Mouse (Mus musculus) heart, embryonic 14.5 days (tissue): ENCODE results near the gene Fcgr4. TPM values are rescaled to one million over a fixed set of nuclear protein-coding genes. Genes with fewer than 3 reads are reported as not detected.

Experiments
- ATAC-seq: fragments of 200-750 bp; cut with Nextera tagmentation; 2 replicates; pipeline ENCODE4 v1.8.0; 2017; ENCODE audit warnings: low read depth, moderate TSS enrichment; ENCODE audit not compliant: insufficient number of reproducible peaks, insufficient read depth, low FRiP score
- H3K27ac ChIP-seq, 2 experiments: fragments of 200-500 bp in 1 of 2; fragments of 300-500 bp in 1 of 2; sonication (generic) in 1 of 2; replicated peaks in 1 of 2; 2 replicates each; pipeline ENCODE4 v1.5.1; 2012 to 2014; ENCODE audit warnings: low read depth in 2 of 2, low read length in 2 of 2, control low read depth in 1 of 2, mild to moderate bottlenecking in 1 of 2, mixed read lengths in 1 of 2; ENCODE audit not compliant: control insufficient read depth in 1 of 2, insufficient read depth in 1 of 2
- H3K27me3 ChIP-seq: fragments of 300-500 bp; sonication (generic); 2 replicates; pipeline ENCODE4 v1.6.1; 2014; ENCODE audit warnings: mild to moderate bottlenecking, low read length, control low read depth; ENCODE audit not compliant: control insufficient read depth, insufficient read depth
- H3K36me3 ChIP-seq: fragments of 300-500 bp; sonication (generic); 2 replicates; pipeline ENCODE4 v1.6.1; 2014; ENCODE audit warnings: mild to moderate bottlenecking, control low read depth, low read length, mixed read lengths; ENCODE audit not compliant: control insufficient read depth, insufficient read depth
- H3K4me1 ChIP-seq, 2 experiments: fragments of 200-500 bp in 1 of 2; fragments of 300-500 bp in 1 of 2; sonication (generic) in 1 of 2; 2 replicates each; pipeline ENCODE4 v1.6.1; 2012 to 2014; ENCODE audit warnings: low read length in 2 of 2, control low read depth in 1 of 2, mixed read lengths in 1 of 2; ENCODE audit not compliant: control insufficient read depth in 2 of 2, insufficient read depth in 2 of 2
- H3K4me2 ChIP-seq: fragments of 300-500 bp; sonication (generic); 2 replicates; pipeline ENCODE4 v1.6.1; 2014; ENCODE audit warnings: mild to moderate bottlenecking, low read length
- H3K4me3 ChIP-seq, 2 experiments: fragments of 200-500 bp in 1 of 2; fragments of 300-500 bp in 1 of 2; sonication (generic) in 1 of 2; 2 replicates each; pipeline ENCODE4 v1.5.1; 2012 to 2014; ENCODE audit warnings: low read length in 2 of 2, mild to moderate bottlenecking in 2 of 2, control low read depth in 1 of 2, low read depth in 1 of 2, moderate library complexity in 1 of 2; ENCODE audit not compliant: control insufficient read depth in 1 of 2, insufficient read depth in 1 of 2
- H3K9ac ChIP-seq: fragments of 300-500 bp; sonication (generic); 2 replicates; pipeline ENCODE4 v1.6.1; 2014; ENCODE audit warnings: mild to moderate bottlenecking, low read length
- H3K9me3 ChIP-seq: fragments of 300-500 bp; sonication (generic); 2 replicates; pipeline ENCODE4 v1.6.1; 2016; ENCODE audit warnings: low read length, control low read depth; ENCODE audit not compliant: control insufficient read depth
- WGBS: fragments of 180-500 bp; shearing (Covaris S2); extraction: QIAGEN DNeasy Blood & Tissue Kit; methylation state at CpG from one replicate; pipeline ENCODE4 v1.1.7; 2014; 5-methylcytosine and 5-hydroxymethylcytosine counted together
- polyA plus RNA-seq: library from polyadenylated mRNA; unstranded; fragments of >200 nt; fragmentation: Nextera tagmentation; extraction: Ambion mirVana; gene quantifications from 2 replicates; pipeline ENCODE4 v1.2.1, GENCODE M21; 2014

Gene Fcgr4
- polyA plus RNA-seq, 1 experiment from 2014 or later, result 1.5 TPM

DNA sequence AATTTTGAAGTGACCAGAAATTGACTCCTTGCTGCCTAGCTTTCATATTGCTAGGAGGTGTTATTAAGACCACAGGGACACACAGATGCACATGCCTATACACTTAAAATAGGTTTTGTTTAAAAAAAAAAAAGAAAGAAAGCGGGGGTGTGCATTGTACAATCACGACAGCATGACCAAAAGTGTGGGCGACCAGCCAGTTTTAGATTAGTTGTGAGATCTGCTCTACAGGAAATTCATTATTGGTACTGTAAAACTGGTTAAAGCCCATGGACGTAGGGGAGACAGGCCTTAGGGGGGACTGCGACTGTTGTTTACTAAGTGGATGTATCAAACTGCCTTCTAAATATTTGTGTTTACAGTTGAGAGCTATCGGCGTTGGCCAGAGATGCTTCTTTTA, 21.2 kb downstream of the Fcgr4 start:
- H3K27me3 ChIP-seq, result peaks cover 3% of the 10 kb centered on the region; the same call in 1 of the 2 replicates
- H3K9ac ChIP-seq, result no peak overlapping the region
- H3K4me2 ChIP-seq, result no peak overlapping the region
- H3K9me3 ChIP-seq, result no peaks in the 10 kb centered on the region
- H3K36me3 ChIP-seq, result no peaks in the 10 kb centered on the region
- ATAC-seq, result no peak
- H3K4me1 ChIP-seq, result peaks cover 0 to 3% of the 10 kb centered on the region in 2 experiments; a peak in 2 of 4 replicates
- no peak overlapping the region for H3K27ac ChIP-seq
- no peak overlapping the region for H3K4me3 ChIP-seq
- WGBS, result 77% methylated on average over 7 of the region's 7 CpGs

DNA sequence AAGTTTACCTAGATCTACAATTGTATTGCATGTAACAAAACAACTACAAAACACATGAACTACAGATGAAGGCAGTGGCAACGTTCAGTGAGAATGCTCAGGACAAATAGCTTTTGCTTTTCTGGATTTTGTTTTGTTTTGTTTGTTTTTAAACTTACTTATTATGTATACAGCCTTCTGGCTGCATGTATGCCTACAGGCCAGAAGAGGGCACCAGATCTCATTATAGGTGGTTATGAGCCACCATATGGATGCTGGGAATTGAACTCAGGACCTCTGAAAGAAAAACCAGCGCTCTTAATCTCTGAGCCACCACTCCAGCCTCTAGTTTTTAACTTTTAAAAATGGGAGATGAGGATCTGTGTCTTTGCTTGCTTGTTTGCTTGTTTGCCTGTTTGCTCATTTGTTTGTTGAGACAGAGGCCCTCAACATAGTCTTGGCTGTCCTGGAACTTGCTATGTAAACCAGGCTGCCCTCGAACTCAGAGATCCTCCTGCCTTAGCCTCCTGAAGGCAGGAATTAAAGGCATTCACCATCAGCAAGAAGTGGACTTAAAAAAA, 25.0 kb downstream of the Fcgr4 start:
- H3K36me3 ChIP-seq, result no peaks in the 10 kb centered on the region
- peak overlapping the region; percentile 61 for H3K4me2 ChIP-seq
- H3K27ac ChIP-seq, result no peak overlapping the region
- H3K9ac ChIP-seq, result no peak overlapping the region
- peak overlapping the region in 1 of 2 experiments; percentile 68; a peak in 2 of 4 replicates for H3K4me3 ChIP-seq
- no peaks in the 10 kb centered on the region for H3K9me3 ChIP-seq
- 70% methylated on average over 3 of the region's 3 CpGs for WGBS
- ATAC-seq, result no peak
- no peaks in the 10 kb centered on the region for H3K4me1 ChIP-seq
- H3K27me3 ChIP-seq, result no peaks in the 10 kb centered on the region

DNA sequence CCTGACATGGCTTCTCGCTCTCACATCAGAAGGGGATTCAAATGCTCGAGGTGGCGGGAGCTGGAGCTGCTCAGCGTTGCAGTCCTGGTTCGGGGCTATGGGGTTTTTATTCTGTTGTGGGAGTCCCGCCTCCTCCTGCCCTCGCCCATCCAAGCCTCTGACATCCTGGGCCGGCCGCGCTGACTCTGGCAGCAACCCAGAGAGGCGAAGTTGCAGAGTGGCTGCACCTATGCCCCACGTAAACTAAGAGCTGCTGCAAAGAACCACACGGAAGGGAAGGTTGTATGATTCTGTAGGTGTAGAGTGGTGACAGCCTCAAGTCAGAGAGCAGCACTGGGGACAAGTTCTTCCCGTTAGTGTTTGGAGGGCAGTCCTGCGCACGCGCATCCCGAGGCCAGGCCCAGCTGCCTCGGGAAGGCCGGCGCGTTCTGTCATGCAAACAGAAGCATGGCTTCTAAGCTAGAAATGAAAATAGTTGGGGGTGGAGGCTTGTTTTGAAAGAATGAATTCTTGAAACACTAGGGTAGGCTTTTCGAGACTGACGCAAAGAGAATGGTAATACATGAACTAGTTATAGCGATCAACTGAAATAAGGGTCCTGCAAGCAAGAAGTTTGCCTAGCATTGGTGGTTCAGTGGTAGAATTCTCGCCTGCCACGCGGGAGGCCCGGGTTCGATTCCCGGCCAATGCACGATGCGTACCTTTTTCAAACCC, 25.8 kb downstream of the Fcgr4 start:
- Histone ChIP-seq H3K4me3 (peak overlapping the region; percentile 68 to 72), H3K9ac (peak overlapping the region; percentile 74), H3K4me1 (no peaks in the 10 kb centered on the region), H3K9me3 (no peaks in the 10 kb centered on the region), H3K27ac (peak overlapping the region; percentile 82 to 83), H3K36me3 (no peaks in the 10 kb centered on the region), H3K27me3 (no peaks in the 10 kb centered on the region), H3K4me2 (peak overlapping the region; percentile 64)
- peak; percentile 89 for ATAC-seq
- under 1% methylated on average over 33 of the region's 33 CpGs for WGBS

DNA sequence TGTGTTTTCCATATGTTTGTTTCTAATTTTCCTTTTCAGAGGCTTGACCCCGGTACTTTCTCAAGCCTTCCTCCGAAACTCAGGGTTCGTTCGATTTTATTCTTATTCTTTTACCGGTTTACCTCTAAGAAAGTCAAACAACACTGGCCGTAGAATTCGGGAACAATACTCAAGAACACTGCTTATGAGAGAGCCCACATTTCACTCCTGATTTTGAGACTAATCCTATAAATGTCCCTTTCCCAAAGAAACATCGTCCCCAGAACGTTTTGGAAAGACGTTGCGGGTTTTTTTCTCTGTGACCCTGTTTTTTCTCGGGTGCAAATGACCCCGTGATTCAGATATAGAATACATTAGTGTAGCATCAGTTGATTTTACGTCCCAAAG, 26.4 kb downstream of the Fcgr4 start:
- H3K9ac ChIP-seq, result peak overlapping the region; percentile 62
- no peaks in the 10 kb centered on the region for H3K9me3 ChIP-seq
- WGBS, result 5% methylated on average over 14 of the region's 14 CpGs
- peak overlapping the region; percentile 64 for H3K4me2 ChIP-seq
- no peak for ATAC-seq
- H3K4me1 ChIP-seq, result no peaks in the 10 kb centered on the region
- H3K27me3 ChIP-seq, result no peaks in the 10 kb centered on the region
- H3K4me3 ChIP-seq, result peak overlapping the region; percentile 68 to 72
- no peak overlapping the region for H3K27ac ChIP-seq
- no peaks in the 10 kb centered on the region for H3K36me3 ChIP-seq

DNA sequence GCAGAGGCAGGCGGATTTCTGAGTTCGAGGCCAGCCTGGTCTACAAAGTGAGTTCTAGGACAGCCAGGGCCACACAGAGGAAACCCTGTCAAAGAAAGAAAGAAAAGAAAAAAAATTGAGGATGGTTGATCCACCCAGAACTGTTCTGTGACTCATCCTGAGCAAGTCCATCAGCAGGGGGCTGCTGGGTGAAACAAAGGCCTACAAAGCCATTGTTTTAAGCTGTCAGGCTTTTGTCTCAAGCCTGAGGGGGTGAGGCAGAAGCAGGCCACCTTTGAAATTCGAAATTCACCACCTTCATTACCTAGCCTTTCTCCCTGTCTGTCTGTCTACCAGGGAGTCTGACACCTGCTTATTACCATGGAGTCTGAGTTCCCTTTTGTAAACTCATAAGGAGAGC, 27.8 kb downstream of the Fcgr4 start:
- WGBS, result 76% methylated on average over 3 of the region's 3 CpGs
- Histone ChIP-seq H3K27ac (no peak overlapping the region), H3K9ac (no peak overlapping the region), H3K4me3 (no peak overlapping the region), H3K36me3 (no peaks in the 10 kb centered on the region), H3K27me3 (no peaks in the 10 kb centered on the region), H3K9me3 (no peaks in the 10 kb centered on the region), H3K4me1 (no peaks in the 10 kb centered on the region), H3K4me2 (no peak overlapping the region)
- no peak for ATAC-seq

DNA sequence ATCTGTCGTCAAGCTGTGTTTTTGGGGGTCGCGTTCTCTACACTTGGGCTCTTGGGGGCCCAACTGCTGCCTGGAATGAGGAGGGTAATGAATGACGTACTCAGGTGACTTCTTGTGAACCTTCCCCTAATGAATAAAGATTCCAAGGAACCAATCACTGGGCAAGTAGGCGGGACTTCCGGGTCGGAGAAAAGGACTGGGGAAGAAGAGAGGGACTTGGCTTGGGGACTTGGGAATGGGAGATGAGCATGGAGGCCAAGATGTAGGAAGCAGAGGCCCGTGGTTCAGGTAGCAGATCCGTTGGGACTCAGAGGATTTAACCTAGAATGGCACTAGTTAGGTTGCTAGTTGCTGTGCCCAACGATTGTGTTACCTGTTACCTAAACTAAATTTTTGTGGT, 30.5 kb downstream of the Fcgr4 start:
- 51% methylated on average over 10 of the region's 10 CpGs for WGBS
- Histone ChIP-seq H3K4me3 (0 out of 4 replicates have a peak overlapping the region, but pooled peaks of 1 of the 2 experiments have one; percentile 17), H3K4me1 (no peaks in the 10 kb centered on the region), H3K27ac (no peak overlapping the region), H3K9me3 (no peaks in the 10 kb centered on the region), H3K36me3 (no peaks in the 10 kb centered on the region), H3K27me3 (no peaks in the 10 kb centered on the region), H3K9ac (no peak overlapping the region), H3K4me2 (peak overlapping the region; percentile 34; the same call in 1 of the 2 replicates)
- ATAC-seq, result no peak

DNA sequence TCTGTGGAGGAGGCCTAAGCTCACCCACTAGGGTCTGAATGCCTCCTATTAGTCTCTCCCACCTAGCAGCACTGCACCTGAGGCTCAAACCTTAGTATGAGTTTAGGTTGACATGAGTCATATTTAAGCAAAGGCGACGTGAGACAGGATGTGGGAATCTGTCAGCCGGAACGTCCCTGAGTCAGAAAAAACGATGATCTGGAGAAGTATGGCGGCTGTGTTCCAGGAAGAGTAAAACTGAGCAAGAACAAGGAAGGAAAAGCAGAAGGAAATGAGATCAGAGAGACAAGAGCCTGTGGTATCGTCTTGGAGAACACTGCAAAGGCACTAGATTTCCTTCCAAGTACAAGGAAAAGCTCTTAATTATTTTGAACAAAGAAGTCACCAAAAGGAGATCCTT, 32.1 kb downstream of the Fcgr4 start:
- no peaks in the 10 kb centered on the region for H3K9me3 ChIP-seq
- no peaks in the 10 kb centered on the region for H3K4me1 ChIP-seq
- H3K9ac ChIP-seq, result no peak overlapping the region
- ATAC-seq, result no peak
- 74% methylated on average over 7 of the region's 7 CpGs for WGBS
- no peak overlapping the region for H3K4me2 ChIP-seq
- H3K27ac ChIP-seq, result no peak overlapping the region
- H3K4me3 ChIP-seq, result no peak overlapping the region
- H3K27me3 ChIP-seq, result no peaks in the 10 kb centered on the region
- H3K36me3 ChIP-seq, result no peaks in the 10 kb centered on the region
